Mouse (Mus musculus) mouse trophoblast stem cell (cell line): ENCODE data around the gene Ncam1.

Experiments
- in situ Hi-C, 2 experiments: fragments of 300-500 bp; cut with MseI, MboI; formaldehyde crosslinking; loops; 2 replicates in 1 of 2; 3 replicates in 1 of 2; pipeline ENCODE4 v1.15.1; 2025

Gene Ncam1

GRCm38 (mm10) chr9:49622928-49623676 lies 175.6 kb downstream of the Ncam1 start:
- in situ Hi-C loops = no loop called here

DNA sequence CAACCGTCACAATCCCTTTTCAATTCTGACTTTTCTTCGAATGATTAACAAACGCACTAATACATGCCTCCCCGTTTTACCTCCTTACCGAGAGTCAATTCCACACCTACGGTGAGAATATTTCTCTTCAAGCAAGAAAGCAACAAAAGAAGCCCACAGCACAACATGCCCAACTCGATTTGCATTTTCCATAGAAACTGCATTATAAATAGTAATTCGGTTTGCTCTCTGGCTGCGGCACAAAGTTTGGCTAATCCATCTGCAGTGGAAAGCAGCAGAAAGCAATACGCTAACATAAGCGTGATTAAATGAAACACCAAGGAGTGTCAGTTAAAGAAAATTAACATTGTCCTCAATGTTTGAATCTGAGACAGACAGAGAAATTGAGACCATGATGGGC lies 177.0 kb downstream of the Ncam1 start:
- in situ Hi-C loops = no loop called here

- in situ Hi-C loops = no loop called here
These were observed 179.9 kb downstream of the Ncam1 start for GRCm38 (mm10) chr9:49618699-49619392.

DNA sequence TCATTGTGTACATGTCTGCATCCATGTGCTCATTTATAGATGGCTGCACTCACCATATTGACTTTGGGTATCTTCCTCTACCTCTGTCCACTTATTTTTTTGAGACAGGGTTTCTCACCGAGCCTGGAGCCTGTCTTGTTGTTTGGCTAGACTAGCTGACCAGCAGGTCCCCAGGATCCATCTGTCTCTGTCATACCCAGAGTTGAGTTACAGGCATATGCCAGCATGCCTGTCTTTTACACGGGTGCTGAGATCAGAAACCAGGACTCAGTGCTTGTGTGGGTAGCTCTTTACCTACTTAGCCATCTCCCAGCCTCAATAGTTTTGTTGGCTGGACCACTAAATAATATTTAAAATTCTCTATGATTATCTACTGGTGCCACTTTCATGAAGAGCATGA lies 180.5 kb downstream of the Ncam1 start:
- in situ Hi-C loops = no loop called here

DNA sequence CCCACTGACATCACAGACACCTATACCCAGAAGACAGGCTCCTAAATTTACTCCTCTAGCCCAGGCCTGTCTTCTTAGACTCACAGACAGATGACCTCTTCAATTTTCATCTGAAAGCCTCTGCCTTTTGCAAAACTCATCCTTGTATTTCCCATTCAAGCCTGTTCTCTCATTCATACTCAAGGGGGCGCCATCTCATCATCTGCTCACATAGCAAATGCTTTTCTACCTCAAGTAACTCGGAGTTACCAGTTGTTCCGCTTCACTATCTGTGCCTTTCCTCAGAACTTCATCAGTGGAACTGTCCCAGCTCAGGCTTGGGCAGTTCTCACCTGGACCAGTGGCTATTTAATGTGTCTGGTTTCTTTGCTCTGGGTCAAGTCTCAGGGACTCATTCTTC lies 181.5 kb downstream of the Ncam1 start:
- in situ Hi-C loops = no loop called here

GRCm38 (mm10) chr9:49612387-49612786 lies 186.3 kb downstream of the Ncam1 start:
- in situ Hi-C loops = no loop called here

DNA sequence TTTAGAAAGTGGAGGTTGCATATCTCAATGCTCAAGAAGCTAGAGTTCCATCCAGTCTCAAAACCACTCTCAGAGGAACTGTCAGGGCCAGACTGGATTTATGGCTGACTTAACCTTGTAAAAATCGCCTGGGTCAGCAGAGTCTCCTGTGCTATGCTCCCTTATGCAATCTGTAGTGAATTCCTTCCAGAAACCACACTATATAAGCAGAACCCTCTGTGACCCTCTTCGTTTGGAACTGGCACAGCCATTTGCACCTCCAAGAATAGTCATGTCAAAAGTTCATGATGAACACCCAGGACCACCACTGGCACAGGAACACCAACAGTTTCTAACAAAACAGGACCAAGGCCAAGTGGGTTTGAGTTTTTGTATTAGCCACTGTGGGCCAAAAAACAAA lies 190.5 kb downstream of the Ncam1 start:
- in situ Hi-C loops = no loop called here

DNA sequence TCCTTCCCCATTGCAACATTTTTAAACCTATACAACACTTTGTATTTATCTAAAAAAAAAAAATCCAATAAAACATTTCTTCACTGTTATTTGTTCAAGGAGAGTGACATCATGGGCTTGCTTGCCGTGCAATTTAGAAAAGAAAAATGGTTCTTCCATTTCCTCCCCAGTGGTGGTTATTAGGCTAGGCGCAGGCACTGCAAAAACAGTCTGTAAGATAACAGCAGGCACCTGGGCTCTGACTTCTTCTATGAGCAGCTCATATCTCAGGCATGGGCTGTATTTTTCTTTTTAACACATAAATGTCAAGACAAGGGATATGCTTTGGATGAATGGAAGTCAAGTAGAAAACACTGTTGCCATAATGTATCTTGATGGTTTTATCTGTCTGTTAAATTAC lies 192.0 kb downstream of the Ncam1 start:
- in situ Hi-C loops = no loop called here

- in situ Hi-C loops = no loop called here
These were observed 192.4 kb downstream of the Ncam1 start for GRCm38 (mm10) chr9:49606317-49606716.

GRCm38 (mm10) chr9:49605791-49606190 lies 192.9 kb downstream of the Ncam1 start:
- in situ Hi-C loops = no loop called here

DNA sequence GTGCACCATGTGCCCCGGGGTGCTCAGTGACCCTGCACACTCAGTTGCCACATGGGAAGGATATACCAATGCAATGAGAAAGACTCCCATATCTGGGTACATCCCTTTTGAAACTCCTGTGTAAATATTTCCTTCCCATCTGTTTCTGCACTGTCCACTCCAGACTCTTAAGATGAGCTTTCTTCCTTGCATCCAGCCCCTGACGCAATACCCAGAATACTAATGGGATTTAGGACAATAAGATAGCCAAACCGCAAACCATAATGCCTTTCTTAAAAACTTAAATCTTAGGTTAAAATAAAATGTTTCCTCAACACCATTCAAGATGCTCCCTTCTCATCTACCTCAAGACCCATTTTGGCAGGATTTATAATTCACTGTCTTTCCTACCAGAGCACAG lies 193.4 kb downstream of the Ncam1 start:
- in situ Hi-C loops = no loop called here

GRCm38 (mm10) chr9:49601215-49601614 lies 197.5 kb downstream of the Ncam1 start:
- in situ Hi-C loops = no loop called here

- in situ Hi-C loops = no loop called here
These were observed 202.9 kb downstream of the Ncam1 start for GRCm38 (mm10) chr9:49595635-49596348.

DNA sequence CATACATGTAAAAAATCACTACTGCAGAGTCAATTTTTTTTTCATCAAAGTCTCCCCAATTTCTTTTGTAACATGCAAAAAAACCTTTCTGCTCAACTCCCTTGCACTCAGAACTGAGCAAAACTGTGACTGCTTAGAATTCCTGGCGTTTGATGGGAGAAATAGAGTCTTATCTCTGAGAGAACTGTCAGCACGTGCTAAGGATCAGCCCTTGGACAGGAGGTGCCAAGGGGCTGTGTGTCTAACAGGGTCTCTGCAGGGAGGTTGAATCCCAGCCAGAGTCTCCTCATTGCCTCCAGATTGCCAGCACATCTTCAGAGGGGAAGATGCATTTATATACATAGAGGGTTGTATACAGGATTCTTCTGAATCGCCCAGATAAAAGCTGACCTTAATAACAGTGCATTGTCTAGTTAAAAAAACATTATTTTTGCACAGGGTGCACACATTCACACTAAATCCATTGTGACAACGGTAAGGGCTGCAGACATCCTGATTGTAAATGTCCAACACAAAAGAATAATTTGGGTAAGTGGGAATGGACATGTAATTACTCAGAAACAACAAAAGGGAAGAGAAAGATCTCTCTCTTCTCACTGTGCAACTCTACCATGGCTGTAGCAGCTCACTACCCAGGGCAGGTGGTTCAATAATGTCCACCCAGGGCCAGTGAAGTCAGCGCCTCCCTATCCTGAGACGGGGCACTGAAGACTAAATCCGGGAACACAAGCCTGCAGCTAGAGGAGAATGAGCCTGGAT lies 203.7 kb downstream of the Ncam1 start:
- in situ Hi-C loops = no loop called here

DNA sequence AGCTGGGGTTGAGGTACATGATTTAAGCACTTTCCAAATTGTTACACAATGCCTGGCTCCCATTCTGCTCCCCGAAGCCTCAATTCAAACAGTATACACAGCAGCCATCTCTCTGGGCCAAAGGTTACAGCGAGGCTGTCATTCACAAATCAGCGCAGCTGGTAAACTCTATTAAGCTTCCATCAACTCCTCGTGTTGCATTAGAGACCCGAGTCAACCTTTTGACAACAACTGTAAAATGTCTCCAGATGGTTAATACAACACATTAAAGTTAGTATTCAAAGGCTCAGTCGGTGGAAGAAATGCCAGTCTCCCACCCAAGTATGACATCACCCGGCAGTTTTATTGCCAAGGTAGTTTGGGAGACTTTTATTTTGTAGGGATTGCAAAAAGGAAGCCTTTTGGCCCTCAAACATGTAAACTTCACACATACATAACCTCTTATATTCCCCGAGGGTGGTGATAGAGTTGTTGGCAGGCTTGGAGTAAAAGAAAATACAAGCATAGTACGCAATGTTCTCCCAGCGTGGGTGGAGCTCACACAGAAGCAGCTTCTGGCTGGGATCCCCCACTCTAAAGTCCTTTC lies 204.7 kb downstream of the Ncam1 start:
- in situ Hi-C loops = no loop called here

DNA sequence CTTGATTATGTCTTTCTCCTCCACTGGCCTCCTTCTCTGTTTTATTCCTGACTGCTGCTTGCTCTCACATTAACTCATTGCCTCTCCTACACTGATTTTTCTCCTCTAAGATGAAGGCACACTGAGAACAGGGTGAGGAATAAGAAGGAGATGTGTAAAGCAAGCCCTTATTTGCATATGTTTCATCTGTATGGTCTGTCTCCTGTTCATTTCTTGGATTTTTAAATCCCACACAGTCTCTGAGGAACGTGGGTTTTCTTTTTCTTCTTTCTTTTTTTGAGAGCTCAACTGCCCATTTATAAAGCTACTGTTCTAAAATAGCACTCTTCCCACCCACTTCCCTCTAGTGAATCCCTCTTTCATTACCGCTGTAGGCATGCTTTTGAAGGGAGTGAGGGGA lies 206.7 kb downstream of the Ncam1 start:
- in situ Hi-C loops = no loop called here

DNA sequence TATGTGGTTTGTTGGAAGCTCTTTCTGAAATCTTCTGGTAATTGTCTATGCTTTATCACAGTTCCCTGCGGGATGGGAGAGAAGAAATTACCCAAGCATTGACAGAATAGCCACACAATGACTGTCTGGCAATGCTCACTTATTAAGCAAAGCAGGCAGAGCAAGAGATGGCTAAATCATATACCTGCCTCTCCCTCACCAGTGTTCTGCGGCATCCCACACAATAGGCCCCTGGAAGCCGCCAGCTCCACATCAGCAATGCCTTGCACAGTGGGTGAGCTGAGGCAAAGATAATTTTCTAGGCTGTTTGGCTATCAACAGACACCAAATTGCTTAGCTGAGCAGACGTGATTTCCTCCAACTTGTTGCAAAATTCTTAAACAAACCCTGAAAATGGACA lies 208.5 kb downstream of the Ncam1 start:
- in situ Hi-C loops = no loop called here

DNA sequence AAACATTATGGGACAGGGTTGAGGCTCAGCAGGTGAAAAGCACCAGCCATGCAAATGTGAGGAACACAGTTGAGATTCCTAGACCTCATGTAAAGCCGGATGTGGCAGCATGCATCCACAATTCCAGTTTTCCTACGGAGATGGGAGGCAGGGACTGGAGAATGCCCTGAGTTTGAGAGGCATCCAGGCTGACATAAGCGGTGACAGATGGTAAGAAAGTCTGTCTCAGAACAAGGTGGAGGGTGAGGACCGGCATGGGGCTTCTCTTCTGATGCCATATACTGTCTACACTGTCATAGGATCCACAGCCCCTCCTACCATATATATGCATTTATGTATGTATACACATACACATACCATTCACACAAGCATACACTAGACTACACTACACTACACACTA lies 221.6 kb downstream of the Ncam1 start:
- in situ Hi-C loops = no loop called here

DNA sequence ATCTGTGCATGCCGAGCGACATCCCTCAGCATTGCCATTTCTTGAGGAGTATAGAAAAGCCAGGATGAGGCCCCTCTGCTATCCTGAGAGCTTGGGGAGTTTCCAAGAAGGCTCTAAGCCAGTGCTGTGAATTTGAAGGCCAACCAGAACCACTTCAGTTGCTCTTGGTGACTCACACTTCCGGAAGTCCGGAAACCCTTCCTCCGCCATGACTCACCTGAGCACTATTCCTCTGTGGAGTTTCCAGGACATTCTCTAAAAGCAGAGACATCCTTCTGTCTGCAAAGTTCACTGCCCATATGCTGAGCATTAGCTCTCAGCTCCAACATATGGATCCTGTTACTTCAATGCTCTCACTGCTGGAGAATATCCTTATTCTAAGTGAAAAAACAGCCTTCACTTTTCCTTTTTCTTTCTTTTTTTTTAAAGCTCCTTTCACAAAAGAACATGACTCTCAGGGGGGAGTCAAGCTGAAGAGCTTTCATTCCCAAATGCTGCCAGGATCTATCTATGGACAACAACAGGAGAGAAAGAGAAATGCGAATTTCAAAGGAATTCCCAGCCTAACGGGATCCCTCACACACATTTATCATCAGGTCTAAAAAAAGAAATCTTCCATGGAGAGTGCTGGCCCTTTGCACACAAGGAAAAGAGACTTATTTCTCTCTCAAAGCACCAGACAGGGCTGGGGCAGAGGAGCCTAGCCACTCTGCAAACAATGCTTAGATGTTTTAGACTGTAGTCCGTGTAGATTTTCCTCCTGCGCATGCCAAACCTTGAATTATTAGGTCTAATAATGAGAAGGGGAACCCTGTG lies 226.8 kb downstream of the Ncam1 start:
- in situ Hi-C loops = no loop called here

DNA sequence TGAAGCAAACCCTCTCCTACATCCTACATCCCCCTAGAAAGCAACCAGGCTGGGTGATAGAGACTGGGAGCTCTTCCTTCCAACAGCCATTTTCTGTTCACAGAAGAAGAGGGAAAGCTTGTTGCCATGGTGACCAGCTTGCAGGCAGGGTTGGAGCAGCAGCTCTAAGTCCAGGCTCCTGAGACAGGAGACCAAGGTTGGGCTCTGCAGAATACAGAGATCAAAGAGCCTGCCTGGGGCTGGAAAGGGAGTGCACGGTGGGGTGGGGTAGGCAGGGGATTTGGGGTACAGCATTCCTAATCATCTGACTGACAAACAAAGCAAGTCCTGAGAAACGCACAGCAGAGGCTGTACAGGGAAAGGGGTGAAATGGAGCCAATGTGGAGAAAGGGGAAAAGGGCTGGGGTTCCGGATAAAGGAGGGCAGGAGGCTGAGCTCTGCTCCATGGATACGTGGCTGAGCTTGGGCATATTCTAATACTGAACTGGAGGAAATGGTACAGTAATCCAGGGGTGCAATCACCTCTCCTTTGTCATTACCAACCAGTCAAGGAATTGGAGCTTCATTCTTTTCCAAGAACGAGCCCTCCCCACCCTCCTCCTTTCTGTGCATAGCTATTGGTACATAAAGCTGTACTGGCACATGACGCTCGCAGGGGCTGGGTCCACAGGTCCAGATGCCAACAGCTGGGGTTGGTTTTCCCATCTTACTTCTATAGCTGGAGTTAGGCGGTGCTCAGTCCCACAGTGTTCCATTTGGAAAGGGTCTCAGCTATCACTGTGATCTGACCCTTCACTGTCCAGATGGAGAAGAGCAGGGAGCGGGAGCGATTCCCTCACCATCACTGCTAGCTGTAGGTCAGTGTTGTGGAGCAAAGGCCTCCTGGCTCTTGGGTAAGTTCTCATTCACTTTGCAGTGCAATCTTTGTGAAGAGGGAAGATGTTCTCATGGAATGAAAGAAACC lies 227.7 kb downstream of the Ncam1 start:
- in situ Hi-C loops = no loop called here
